Mouse (Mus musculus) erythroblast, embryonic 14.5 days (primary cell): ENCODE measurements around the gene Npb. TPM values are rescaled to one million over a fixed set of nuclear protein-coding genes. Genes with fewer than 3 reads are reported as not detected.

Experiments
- H3K27me3 ChIP-seq: 2 replicates; pipeline ENCODE4 v1.6.1; 2012; ENCODE audit warnings: inconsistent platforms; ENCODE audit not compliant: control insufficient read depth
- H3K36me3 ChIP-seq: 2 replicates; pipeline ENCODE4 v1.6.1; 2012; ENCODE audit warnings: mild to moderate bottlenecking, inconsistent platforms; ENCODE audit not compliant: control insufficient read depth
- H3K4me1 ChIP-seq: 2 replicates; pipeline ENCODE4 v1.6.1; 2012; ENCODE audit warnings: inconsistent platforms; ENCODE audit not compliant: control insufficient read depth
- H3K4me3 ChIP-seq: replicated peaks from 2 replicates; pipeline ENCODE3; 2012; ENCODE audit warnings: moderate library complexity, mild to moderate bottlenecking, inconsistent platforms
- H3K9me3 ChIP-seq: 2 replicates; pipeline ENCODE4 v1.6.1; 2012; ENCODE audit warnings: low read length, inconsistent platforms, mixed read lengths; ENCODE audit not compliant: control insufficient read depth
- GATA1 ChIP-seq: IDR thresholded peaks from 2 replicates; pipeline ENCODE4 v1.6.1; 2012; ENCODE audit warnings: low read length, inconsistent platforms, mixed read lengths
- TAL1 ChIP-seq: IDR thresholded peaks from 3 replicates; pipeline ENCODE4 v1.6.1; 2012; ENCODE audit warnings: low read length, inconsistent platforms, mixed read lengths
- polyA plus RNA-seq: library from polyadenylated mRNA; stranded (reverse); fragments of >175 nt; gene quantifications from 2 replicates; pipeline ENCODE4 v1.2.3, GENCODE M21; 2012

Gene Npb
- polyA plus RNA-seq, 1 experiment: not detected

DNA sequence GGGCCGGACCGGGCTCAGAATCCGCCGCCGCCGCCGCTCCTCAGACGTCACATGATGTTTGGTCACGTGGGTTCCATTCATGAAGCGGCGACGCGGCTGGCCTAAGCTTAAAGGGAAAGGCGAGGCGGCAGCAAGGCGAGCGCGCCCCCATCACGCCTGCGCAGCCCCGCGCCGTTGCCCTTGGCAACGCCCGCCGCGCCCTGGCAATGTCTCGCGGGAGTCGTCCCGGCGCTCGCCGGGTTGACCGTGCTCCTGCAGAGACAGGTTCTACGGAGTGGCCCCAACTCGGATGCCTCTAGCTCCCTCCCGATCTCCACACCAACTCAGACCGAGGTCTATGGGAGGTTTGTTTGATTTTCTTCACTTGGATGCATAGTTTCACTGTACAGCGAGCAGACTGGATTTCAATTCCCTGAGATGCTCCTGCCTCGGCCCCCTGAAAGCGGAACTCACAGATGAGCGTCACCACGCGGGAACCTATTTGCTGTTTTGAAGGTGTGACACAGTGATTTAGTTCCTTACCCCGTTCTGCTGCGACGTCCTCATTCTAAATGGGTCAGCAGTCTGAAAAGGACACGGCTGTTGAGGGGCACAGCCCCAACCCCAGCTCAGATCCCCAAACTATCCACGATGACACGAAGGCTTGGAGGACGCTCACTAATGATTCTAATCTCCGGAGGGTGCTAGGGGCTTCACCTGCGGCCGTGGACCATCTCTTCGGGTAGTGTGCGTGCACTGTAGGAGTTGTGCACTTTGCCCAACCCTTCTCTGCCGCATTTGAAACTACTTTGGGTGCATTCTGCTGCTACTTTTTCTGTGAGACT lies 25.5 kb downstream of the Npb start, which contains the start of gene Mafg:
Gene Mafg, minus strand, starts transcription at position 81 of the 824 bp plus-strand sequence.
- no peak for TF ChIP-seq TAL1

DNA sequence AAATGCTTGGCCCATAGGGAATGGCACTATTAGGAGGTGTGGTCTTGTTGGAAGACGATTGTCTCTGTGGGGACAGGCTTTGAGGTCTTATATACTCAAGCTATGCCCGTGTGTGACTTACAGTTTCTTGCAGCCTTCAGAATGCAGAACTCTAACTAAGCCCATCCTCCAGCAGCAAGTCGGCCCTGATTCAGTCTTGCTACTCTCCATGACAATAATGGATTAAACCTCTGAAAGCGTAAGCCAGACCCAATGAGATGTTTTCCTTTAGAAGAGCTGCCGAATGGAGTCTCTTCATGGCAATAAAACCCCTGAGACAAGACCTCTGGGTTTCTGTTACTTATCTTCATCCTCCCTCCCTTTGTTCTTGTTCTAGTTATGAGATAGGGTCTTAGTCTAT lies 26.5 kb downstream of the Npb start:
- Histone ChIP-seq H3K36me3 (peaks cover 21% of the 10 kb centered on the region), H3K9me3 (no peaks in the 10 kb centered on the region), H3K4me1 (peaks cover 54% of the 10 kb centered on the region), H3K4me3 (peak overlapping the region; percentile 83), H3K27me3 (no peaks in the 10 kb centered on the region)
- TF ChIP-seq TAL1 (no peak), GATA1 (no peak)

More for the DNA sequence above, 25.5 kb downstream of the Npb start, which contains the start of gene Mafg:
- peaks cover 32% of the 10 kb centered on the region for H3K36me3 ChIP-seq
- peak within 1 kb of the TSS; percentile 83 for H3K4me3 ChIP-seq
- H3K4me1 ChIP-seq: peaks cover 65% of the 10 kb centered on the region
- no peaks in the 10 kb centered on the region for H3K27me3 ChIP-seq
- no peaks in the 10 kb centered on the region for H3K9me3 ChIP-seq

DNA sequence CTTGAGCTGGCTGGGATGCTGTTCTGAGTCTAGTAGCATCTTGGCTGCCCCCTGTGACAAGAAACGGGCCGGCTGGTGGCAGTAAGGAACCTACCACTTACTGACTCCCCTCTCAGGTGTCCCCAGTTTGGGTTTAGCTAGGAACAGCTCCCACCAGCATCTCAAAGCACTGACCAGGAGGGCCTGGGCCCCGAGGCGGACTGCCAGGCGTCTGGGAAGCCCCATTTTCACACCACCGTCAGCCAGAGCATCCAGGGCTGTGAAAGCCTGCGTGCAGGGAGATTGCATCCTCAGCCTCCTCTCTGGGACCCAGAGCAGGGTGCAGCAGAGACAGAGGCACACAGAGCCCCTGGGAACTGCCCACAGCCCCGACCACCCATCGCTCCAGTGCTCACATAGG lies 33.0 kb downstream of the Npb start:
- Histone ChIP-seq H3K4me1 (peaks cover 31% of the 10 kb centered on the region), H3K9me3 (no peaks in the 10 kb centered on the region), H3K27me3 (peaks cover 33% of the 10 kb centered on the region), H3K36me3 (0 out of 2 replicates have a peak, but pooled peaks cover 2% of the 10 kb centered on the region), H3K4me3 (no peak overlapping the region)
- no peak for TF ChIP-seq GATA1
- TF ChIP-seq TAL1: no peak

DNA sequence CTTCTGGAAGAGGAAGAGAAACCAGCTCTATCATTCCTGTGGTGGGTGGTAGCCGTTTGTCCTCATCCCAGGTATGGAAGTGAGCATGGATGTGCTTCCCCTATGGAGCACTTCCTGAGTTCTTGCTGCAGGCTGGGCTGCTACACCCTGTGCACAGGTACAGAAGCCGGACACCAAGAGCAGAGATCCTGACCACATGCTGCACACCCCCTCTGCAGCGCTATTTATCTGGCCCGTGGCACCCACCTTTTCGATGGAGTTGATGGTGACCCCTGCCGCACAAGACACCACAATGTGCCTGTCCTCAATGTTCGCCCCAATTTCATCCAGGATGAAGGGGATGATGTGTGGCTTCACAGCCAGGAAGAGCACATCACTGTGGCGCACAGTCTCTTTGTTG lies 33.6 kb downstream of the Npb start:
- Histone ChIP-seq H3K27me3 (peaks cover 38% of the 10 kb centered on the region), H3K4me1 (peaks cover 28% of the 10 kb centered on the region), H3K9me3 (no peaks in the 10 kb centered on the region), H3K4me3 (no peak overlapping the region), H3K36me3 (0 out of 2 replicates have a peak, but pooled peaks cover 2% of the 10 kb centered on the region)
- no peak for TF ChIP-seq TAL1

DNA sequence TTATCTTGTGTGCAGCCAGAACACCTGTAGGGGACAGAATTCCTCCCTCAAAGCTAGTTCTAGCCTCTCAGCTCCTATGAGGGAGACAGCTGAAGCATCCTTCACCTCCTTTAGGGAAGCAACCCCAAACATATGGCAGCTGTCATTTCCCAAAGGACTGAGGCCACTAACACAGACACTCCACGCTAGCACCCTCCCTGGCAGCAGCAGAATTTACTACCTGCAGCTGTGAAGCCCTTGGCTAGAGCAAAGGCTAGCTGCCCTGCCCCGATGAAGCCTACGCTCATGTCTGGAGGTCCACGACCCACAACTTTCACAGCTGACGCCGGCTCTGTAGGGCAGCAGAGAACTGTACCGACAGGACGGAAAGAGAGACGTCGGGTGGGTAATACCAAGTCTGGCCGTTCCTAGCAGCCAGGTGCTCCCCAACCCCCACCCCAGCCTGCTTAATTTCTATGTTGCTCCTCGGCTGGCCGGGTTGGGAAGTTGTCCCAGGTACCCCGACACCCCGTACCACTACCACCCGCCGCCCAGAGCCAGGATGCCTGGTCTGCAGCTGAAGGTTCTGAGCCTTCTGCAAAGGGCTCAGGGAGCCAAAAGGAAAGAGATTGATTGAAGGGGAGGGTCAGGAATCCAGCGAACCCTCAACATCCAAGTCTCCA lies 34.8 kb downstream of the Npb start:
- TF ChIP-seq TAL1 (no peak), GATA1 (no peak)
- Histone ChIP-seq H3K4me3 (peak overlapping the region; percentile 65), H3K27me3 (peaks cover 49% of the 10 kb centered on the region), H3K36me3 (no peaks in the 10 kb centered on the region), H3K9me3 (no peaks in the 10 kb centered on the region), H3K4me1 (peaks cover 31% of the 10 kb centered on the region)

DNA sequence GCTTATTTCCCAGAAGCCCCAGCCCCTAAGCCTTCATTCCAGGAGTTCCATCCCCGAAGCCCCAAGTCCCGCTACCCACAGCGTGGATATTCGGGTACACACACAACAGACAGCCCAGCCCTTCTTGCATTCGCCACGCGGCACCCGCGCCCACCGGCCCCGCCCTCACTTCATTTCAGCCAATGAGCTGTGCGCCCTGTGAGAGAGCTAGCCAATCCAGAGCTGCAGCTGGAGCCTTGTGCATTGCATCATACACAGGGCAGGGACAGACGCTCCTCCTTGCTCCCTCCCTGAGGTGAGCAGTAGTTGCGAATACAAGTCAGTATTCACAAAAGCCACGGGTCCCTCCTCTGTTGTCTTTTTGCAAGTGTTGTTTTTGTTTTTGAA lies 35.3 kb downstream of the Npb start, which contains the start of gene Pycr1:
Gene Pycr1, minus strand, starts transcription at position 169 of the 387 bp plus-strand sequence.
- H3K4me1 ChIP-seq: peaks cover 33% of the 10 kb centered on the region
- H3K9me3 ChIP-seq: no peaks in the 10 kb centered on the region
- TF ChIP-seq TAL1: no peak
- no peak for TF ChIP-seq GATA1
- no peaks in the 10 kb centered on the region for H3K36me3 ChIP-seq
- H3K4me3 ChIP-seq: peak within 1 kb of the TSS; percentile 65
- H3K27me3 ChIP-seq: peaks cover 52% of the 10 kb centered on the region

DNA sequence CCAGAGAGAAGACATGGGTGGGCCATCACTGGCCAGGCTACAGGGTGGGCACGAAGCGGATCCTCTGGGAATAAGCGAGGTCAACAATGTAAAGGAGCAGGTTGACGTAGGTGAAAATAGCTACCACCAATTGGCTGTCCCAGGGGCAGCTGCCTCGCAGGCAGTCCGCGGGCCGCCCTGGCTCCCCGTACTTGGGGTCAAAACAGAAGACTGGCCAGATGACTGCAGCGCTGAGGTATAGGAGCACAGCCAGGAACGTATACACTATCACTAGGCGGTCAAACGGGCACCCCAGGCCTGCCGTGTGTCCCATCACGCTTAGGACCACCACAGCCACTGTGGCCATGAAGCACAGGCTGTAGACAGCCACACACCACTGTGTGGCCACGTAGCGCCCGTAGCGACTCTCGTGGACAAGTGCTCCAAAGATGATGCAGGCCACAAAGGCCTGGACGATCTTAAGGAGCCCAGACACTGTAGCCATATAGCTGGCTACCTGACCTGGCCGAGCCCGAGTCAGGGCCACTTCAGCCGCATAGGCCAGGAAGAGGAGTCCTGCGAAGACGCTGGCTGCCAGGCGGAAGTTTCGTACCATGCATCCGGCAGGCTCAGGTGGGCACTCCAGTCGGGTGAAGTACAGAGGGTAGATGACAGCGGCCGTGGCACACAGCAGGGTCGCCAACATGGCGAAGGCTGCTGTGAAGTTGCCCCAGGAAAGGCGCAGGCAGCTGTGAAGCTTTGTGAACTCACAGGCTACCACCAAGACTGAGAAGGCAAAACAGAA lies 39.0 kb downstream of the Npb start:
- no peak overlapping the region for H3K4me3 ChIP-seq
- H3K27me3 ChIP-seq: peaks cover 54% of the 10 kb centered on the region
- H3K36me3 ChIP-seq: no peaks in the 10 kb centered on the region
- TF ChIP-seq GATA1 (no peak), TAL1 (no peak)
- no peaks in the 10 kb centered on the region for H3K9me3 ChIP-seq
- peaks cover 28% of the 10 kb centered on the region for H3K4me1 ChIP-seq

DNA sequence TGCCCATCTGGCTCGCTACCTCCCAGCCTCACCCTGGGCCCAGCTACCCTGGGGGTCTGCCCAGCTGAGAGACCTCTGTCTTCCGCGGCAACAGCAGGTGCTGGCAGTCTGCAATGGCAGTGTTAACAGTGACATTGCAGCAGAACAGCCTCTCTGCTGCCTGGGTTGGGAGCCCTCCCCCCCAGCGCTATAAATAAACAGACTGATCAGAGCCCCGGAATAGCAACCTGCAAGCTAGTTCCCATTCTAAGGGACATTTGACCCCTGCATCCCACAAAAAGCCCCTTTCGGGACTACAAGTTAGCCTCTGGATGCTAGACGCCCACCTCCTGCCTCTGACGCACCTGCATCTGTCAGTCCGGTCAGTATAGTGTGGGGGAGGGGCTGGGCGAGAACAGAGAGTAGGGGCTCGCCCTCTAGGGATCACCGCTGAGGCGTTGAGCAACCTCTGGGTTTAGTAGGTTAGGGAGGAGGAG lies 39.8 kb downstream of the Npb start, which contains the start of gene Myadml2:
Gene Myadml2, minus strand, starts transcription at position 158 of the 476 bp plus-strand sequence.
- peaks cover 21% of the 10 kb centered on the region for H3K4me1 ChIP-seq
- peaks cover 46% of the 10 kb centered on the region for H3K27me3 ChIP-seq
- peak within 1 kb of the TSS; percentile 27 for H3K4me3 ChIP-seq
- TF ChIP-seq TAL1 (no peak), GATA1 (no peak)
- H3K36me3 ChIP-seq: no peaks in the 10 kb centered on the region
- no peaks in the 10 kb centered on the region for H3K9me3 ChIP-seq
